Mouse (Mus musculus): ENCODE measurements around the gene Prkcb. TPM values are rescaled to one million over a fixed set of nuclear protein-coding genes. Genes with fewer than 3 reads are reported as not detected.

Gene Prkcb
- total RNA-seq, 2 experiments from 2014 or later: 805 to 833 TPM

DNA sequence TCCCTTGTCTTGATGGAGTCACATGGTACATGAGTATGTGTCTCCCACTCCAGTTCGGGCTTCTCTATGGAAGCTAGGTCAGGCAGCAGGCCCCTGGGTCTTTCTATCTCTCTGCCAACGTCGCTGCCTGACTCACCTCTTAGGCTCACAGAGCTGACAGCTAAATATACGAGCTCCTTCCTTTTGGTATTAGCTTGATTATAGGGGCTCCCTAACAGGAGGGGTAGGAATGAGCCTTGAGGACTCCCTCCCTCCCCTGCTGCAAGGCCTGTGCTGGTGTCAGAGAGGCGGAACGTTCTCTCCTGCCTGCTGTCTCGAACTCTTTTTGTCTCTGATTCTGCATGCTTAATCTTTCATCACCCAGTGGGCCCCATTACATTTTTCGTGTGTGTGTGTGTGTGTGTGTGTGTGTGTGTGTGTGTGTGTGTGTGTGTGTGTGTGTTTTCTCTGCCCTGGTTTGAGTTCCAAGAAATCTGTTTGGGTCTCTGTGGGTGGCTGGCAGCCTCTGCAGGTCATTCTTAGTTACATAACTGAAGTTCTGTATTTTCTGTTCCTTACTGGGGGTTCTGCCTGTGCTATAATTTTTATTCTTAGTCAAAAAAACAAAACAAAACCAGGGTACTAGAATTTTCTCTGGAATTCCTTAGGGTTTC is 33.6 kb downstream of the Prkcb start:
- DNase-seq: no peak

- no peak for DNase-seq
Measured at GRCm38 (mm10) chr7:122327942-122328341, 39.4 kb downstream of the Prkcb start.

DNA sequence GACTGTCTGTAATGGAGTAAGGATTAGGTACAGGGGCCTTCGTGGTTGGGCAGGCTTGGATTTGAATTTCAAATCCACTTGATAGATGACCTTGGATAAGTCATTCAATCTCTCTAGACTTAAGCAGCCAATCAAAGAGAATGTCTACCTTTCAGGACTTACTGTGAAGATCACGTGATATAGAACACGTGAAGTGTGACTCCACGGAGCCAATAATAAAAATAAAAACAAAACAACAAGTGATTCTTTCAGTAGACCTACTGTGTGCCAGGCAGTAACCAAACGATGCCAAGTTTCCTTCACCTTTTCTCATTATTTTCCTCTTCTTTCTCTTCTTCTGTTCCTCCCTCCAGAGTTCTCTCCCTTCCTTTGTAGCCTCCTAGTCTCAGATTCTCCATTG is 39.9 kb downstream of the Prkcb start:
- DNase-seq: no peak

DNA sequence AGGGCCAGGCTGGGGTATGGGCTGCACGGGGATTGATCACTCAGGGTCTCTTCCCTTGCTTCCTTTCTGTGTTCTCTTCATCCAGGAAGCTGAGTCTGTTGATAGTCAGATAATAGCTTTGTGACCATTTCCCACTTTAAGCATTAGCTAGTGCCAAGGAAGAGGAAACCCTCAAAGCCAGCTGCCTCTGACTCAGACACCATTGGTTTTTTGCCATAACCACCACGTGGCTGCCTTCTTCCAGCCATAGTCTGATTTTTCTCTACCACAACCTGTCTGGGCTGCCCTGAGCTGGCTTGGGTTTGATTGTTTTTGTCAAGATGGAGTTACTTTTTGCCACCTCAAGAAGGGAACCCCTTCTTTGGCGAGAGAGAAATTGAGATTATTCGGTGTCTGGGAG is 41.0 kb downstream of the Prkcb start:
- DNase-seq: no peak

GRCm38 (mm10) chr7:122333686-122334085 is 45.1 kb downstream of the Prkcb start:
- no peak for DNase-seq

DNA sequence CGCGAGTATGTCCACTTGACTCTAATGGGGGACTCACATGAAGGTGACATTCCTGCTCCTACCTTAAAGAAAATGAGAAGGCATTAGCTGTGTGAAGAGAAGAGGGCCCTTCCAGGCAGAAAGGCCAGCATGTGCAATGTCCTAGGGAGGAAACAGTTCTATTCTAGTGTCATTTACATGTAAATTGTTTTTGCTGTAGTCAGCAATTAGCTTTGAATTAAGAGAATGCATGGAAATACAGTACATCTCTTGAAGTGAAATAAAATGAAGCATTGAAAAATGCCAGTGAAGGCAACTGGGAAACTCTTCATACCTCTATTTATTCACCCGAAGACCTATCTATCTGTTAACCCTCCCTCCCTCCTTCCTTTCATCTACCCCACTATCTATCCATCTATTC is 48.8 kb downstream of the Prkcb start:
- no peak for DNase-seq

DNA sequence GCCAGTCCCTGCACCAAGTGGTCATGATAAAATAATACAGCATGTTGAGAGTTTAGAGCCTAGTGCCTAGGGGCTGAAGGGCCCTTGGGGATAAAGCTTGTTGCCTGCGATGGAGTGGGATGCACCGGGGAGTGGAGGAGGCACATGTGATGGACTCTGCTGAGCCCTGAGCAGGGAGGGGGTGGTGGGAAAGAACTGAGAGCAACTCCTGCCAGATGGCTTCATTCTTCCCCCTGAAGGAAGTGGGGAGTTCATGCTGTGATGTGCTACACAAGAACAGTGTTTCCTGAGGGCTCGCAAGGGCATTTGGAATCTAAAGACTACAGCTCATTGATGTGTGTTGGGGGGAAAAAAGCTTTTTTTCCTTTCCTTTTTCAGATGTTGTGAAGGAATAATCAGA is 49.5 kb downstream of the Prkcb start:
- DNase-seq: no peak

DNA sequence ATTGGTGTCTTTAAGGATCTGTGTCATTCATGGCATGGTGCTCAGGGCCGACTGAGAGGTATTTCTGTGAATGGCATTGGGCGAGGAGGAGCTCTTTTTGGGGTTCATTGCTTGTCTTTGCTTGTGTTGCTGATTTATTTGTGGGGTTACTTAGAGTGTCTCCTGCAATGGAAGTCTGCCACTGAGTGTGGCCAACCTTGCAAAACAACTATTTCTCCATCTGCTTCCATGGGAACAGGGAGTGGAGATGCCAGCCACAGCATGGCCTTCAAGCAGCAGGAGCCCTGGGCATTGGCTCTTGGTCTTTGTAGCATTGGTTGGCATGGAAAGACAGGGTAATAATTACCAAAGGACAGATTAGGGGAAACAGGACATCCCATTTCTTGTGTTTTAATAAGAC is 50.9 kb downstream of the Prkcb start:
- no peak for DNase-seq

GRCm38 (mm10) chr7:122341813-122342212 is 53.3 kb downstream of the Prkcb start:
- DNase-seq: no peak

DNA sequence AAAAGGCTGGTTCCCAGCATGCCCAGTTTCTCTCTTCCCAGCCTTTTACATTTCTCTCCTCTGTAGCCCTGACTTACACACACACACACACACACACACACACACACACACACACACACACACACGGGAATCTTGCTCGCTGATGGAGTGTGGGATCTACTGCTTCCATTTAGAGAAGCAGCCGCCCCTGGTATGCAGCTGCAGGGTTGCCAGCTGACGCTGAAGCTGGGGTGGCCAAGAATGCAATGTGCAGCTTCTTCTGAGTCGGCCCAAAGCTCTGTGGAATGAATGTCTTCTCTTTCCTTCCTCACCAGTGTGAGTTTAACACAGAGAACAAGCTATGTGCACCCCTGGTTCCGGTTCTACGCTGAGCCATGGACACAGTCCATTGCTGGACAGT is 56.1 kb downstream of the Prkcb start:
- DNase-seq: no peak

DNA sequence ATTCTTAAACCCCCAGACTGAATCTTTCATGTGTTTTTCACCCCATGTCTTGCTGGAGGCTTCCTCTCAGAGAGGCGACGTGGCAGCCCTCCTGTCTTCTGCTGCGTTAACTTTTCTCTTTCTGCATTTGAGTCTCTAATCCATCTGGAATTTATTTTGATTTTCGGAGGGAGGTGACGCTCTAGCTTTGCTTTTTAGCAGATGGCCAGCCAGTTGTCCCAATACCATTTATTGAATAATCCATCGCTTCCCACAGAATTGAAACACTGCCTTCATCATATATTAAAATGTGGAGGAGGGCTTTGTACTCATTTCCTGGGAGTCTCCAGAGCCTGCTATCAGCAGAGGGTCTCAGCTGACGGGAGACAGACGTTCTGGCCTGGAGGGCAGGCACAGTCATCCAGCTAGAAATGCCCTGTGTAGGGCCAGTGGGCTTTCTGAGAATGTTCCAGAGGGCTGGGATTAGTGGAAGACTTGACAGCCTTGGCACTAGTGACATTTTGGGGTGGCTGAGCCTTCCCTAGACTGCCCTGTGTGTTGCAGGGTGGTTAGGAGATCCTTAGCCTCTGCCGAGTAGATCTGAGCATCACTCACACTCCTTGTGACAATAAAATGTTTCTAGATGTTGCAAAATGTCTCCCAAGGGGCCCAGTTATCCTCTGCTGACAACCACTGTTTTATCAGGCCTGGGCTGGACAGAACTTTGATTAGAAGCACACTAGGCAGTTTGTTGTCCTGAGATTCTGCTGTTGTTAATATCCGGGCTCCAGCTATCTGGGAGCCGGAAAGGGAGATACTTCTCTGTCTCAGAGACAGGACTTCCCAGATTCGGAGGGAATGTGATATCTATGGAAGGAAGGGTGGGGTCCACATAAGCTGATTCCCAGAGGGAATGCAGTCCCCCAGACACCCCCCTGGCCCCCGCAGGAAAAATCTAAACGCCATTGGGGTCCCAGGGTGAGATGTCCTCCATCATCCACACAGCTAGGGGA is 58.0 kb downstream of the Prkcb start:
- no peak for DNase-seq

DNA sequence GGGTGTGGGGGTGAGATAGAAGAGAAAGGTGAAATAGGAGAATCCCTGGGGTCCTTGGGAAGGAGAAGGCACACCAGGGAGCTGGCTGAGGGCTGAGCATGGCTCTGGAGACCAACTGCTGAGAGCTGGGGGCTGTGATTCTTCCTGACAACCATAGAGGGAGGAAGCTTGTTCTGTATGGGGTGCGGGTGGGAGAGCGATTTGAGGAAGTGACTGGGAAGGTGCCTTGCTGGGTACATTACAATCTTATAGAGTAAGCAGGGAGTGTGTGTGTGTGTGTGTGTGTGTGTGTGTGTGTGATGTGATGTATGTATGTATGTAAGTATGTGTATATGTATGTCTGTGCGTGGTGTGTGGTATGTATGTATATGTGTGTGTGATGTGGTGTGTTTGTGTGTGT is 58.9 kb downstream of the Prkcb start:
- no peak for DNase-seq

DNA sequence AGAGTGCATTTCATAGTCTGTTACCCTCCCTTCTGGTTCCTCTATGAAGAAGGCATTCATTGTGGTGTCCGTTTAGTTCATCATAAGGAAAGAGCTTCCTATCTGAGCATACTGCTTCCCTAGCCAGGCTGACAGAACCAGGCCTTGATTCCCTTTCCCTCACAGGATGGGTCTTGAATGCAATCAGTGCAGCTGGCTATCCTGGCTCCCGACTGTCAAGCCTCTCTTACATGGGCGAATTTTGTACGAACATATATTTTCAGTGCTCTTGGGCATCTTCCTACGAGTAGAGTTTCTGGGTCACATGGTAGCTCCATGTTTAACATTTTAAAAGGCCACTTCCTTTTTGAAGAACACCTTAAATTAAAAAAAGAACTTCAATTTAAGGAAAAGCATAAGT is 61.4 kb downstream of the Prkcb start:
- DNase-seq: no peak

DNA sequence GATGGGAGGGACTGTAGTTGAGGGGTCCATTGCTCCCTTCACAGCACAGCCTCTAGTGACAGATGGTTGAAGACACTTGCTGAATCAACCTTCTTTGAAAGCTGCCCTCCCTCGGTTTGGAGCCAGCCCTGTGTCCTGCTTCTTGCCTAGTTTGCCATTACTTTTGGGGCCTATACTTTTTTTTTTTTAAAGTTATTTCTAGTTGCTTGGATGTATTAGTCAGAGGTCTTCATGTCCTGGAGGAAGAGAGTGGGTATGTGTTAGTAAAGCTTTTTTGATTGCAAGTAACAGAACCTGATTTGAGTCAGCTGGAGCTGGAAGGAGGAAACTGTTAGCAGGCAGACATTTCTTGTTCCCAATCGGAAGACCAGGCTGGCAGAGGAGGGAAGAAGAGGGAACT is 62.2 kb downstream of the Prkcb start:
- DNase-seq: no peak

GRCm38 (mm10) chr7:122351816-122352215 is 63.3 kb downstream of the Prkcb start:
- no peak for DNase-seq

GRCm38 (mm10) chr7:122352566-122353277 is 64.2 kb downstream of the Prkcb start:
- no peak for DNase-seq

DNA sequence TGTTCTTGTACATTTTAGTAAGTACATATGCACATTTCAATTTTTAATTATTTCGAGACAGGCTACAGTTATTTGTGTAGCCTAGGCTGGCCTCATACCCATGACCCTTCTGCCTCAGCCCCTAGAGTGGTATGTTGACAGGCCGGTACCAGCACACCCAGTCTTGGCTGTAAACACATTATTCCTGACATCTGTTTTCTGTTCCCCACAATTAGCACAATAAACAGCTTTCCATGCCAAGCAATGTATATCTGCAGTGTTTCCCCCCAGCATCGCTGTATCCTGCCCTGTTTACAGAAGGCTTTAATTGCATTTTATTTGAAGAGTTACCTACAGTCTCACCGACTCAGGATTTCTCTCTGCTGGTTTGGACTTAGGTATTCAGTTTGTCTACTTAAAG is 64.8 kb downstream of the Prkcb start:
- no peak for DNase-seq

DNA sequence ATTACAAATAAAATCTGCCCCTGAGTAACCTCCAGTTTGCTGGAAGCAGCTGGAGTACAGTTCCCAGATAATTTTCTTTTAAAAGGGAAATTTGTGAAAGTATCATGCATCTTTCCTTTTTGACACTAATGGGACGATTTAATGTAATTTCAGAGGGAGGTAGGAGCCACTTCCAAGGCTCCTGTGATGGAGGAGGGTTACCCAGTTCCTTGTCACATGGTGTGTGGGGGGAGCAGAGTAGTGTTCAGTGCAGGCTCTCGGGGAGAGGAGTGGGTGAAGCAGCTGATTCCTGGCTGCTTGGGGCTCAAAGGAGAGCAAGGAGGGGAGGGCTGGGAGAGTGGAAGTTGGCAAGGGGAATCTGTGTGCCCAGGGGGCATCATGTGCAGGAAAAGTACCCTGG is 68.4 kb downstream of the Prkcb start:
- no peak for DNase-seq

DNA sequence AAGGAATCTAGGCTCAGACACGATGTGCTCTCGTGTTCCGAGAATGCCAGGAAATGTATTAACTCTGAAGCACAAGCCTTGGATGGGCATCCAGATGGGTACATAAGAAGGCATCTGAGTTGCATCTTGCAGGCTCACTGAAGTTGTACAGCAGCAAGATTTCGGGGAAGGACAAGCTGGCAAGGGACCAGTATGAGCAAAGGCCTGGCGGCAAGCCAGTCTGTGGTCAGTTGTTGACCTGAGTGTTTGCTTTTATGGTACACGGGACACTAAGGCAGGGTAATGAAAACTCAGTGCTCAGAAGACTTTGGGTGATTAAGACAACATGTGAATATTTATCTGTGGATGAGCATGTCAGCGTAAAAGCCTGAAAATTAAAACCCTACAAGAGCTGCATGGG is 69.3 kb downstream of the Prkcb start:
- no peak for DNase-seq

GRCm38 (mm10) chr7:122366635-122367034 is 78.1 kb downstream of the Prkcb start:
- no peak for DNase-seq

- no peak for DNase-seq
Measured at GRCm38 (mm10) chr7:122367303-122368007, 78.9 kb downstream of the Prkcb start.

DNA sequence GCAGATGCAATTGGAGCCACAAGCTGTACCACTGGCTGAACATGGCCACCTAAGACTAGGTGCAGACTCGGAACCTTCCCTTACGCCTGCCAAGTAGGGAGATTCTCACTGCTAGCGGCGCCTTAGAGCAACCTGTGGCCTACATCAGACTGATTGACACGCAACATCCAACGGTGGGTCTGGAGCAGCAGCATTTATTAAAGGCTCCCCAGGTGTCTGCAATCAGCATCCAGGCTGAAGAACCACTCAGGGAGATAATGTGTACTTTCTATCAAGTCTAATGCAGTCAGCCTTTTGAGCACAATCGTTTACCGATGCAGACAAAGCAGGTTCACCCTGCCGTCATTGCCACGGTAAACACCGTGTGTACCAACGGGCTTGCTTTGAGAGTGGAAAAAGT is 81.9 kb downstream of the Prkcb start:
- no peak for DNase-seq

DNA sequence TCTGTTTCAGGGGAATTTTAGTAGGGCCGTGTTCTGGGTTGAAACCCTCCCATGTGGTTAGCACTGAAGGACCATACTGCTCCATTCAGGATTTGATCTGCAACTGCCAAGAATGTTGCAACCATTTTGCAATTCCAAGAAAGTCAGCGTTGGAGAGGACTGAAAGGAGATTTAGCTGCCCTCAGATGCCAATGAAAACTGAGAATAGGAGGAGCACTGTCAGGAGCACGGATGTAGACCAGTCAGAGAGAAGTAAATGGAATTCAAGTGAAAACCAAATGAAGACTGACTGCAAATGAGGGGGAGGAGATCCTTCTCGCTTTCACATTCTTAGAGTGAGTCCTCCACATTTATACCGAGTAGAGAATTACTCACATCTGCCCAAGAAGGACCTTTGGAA is 83.4 kb downstream of the Prkcb start:
- DNase-seq: no peak
